14 mouse cellular contexts compared by ENCODE assay signal in the genomic region with DNA sequence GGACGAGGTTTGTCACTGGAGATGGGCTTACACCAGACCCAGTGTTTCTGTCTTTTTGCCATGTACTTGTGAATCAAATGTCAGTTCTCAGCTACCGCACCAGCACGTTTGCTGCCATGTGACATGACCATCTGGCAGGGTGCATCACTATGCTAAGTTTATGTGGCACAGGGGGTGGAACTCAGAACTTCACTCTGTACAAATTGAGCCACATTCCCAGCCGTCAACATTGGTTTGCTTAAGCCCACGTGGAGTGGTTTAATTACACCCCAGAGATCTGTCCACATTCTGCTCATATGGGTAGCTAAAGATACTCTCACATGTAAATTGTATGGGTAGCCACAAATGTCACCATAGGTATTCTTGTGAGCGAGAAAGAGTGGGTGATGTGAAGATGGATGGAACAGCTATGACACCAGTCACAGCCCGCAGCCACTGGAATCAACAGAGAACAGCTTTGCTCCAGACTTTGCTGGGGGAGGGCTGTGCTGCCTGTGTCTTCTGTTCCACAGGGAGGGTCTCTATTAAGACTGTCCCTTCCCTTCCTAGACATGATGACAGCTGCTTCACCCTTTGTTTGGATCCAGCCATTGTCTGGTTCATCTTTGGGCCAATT. TPM values are rescaled to one million over a fixed set of nuclear protein-coding genes. Genes with fewer than 3 reads are reported as not detected.
DNase-seq lines count a peak whose midpoint lies in the region; ATAC-seq lines count a peak whose summit lies in the region.
"Had no signal": no experiment of that assay in that cellular context is flagged by ENCODE, and none has a peak within 500 bp of the region (broad histone marks: within the 10 kb centered on the region; RNA-seq: fewer than 3 reads in every experiment).

No protein-coding gene starts in this region.

- no peak overlapping the region for H3K4me2 ChIP-seq in midbrain, embryonic 13.5 days (replicated peaks)

- no peak overlapping the region for H3K27ac ChIP-seq in midbrain, embryonic 13.5 days
- H3K27ac ChIP-seq: stomach, postnatal 0 days had no signal

- no peak overlapping the region for H3K4me3 ChIP-seq in midbrain, embryonic 13.5 days (replicated peaks)
- H3K4me3 ChIP-seq: erythroblast, embryonic 14.5 days had no signal

- WGBS in midbrain, embryonic 13.5 days: 86% methylated on average over 7 of the region's 7 CpGs

- DNase-seq in gastrocnemius, adult 18-20 months (ENCODE audit: low spot score): peak; percentile 60
- DNase-seq in gastrocnemius, postnatal 25 days: no peak
- peak; percentile 89 for DNase-seq in frontal cortex, adult 2 months (ENCODE audit: extremely low spot score in 1 of 2, low spot score in 1 of 2)
- DNase-seq in layer of hippocampus, postnatal 25 days (ENCODE audit: extremely low spot score in 1 of 2, low spot score in 1 of 2): peak; percentile 46 to 65
- peak; percentile 77 for DNase-seq in right cerebral cortex, postnatal 14 days
- no peak for DNase-seq in thymus, postnatal 0 days (ENCODE audit: low spot score)
- no peak for DNase-seq in cerebellum, postnatal 14 days
- DNase-seq: cerebellum, postnatal 36 days; heart, postnatal 14 days had no signal

- no peaks in the 10 kb centered on the region for H3K27me3 ChIP-seq in midbrain, embryonic 13.5 days

- no peaks in the 10 kb centered on the region for H3K9me3 ChIP-seq in midbrain, embryonic 13.5 days

- H3K4me1 ChIP-seq in midbrain, embryonic 13.5 days (replicated peaks): no peaks in the 10 kb centered on the region

- ATAC-seq in midbrain, embryonic 13.5 days: no peak
- ATAC-seq: activated CD4-positive, CD25-positive, alpha-beta regulatory T cell, adult 4 months; intestine, embryonic 16.5 days had no signal

- peaks cover 17% of the 10 kb centered on the region for H3K36me3 ChIP-seq in midbrain, embryonic 13.5 days

- H3K9ac ChIP-seq in midbrain, embryonic 13.5 days (replicated peaks): no peak overlapping the region

RNA-seq across cellular contexts. Expression of gene Cenpu, which starts 15.2 kb away (rescaled TPM):
- total RNA-seq in gastrocnemius, adult 18-20 months (2021): not detected
- total RNA-seq in gastrocnemius, postnatal 25 days (2021): 1 to 10 TPM in 1 of 2 experiments, under 1 TPM in 1; 0.41 to 1.2 TPM
- 2.9 and 4.8 TPM in 2 replicates for polyA plus RNA-seq in frontal cortex, adult 2 months (2012; rRNA removed)
- total RNA-seq in layer of hippocampus, postnatal 25 days (2021): 1 to 10 TPM; 1.9 to 2.3 TPM
- 15.5 and 16.3 TPM in 2 replicates for polyA plus RNA-seq in thymus, postnatal 0 days (2015; fragmentation: Nextera tagmentation; extraction: Ambion mirVana)
- polyA plus RNA-seq in midbrain, embryonic 13.5 days (2015; fragmentation: Nextera tagmentation; extraction: Ambion mirVana): 13.6 and 13.8 TPM in 2 replicates

RNA-seq across cellular contexts. Expression of gene Primpol, which starts 50.0 kb away (rescaled TPM):
- total RNA-seq in gastrocnemius, adult 18-20 months (2021): 1 to 10 TPM; 1.4 to 1.6 TPM
- total RNA-seq in gastrocnemius, postnatal 25 days (2021): 1 to 10 TPM; 1.2 to 2.0 TPM
- polyA plus RNA-seq in frontal cortex, adult 2 months (2012; rRNA removed): 2.4 and 2.7 TPM in 2 replicates
- total RNA-seq in layer of hippocampus, postnatal 25 days (2021): 1 to 10 TPM; 3.4 to 5.8 TPM
- polyA plus RNA-seq in thymus, postnatal 0 days (2015; fragmentation: Nextera tagmentation; extraction: Ambion mirVana): 15.1 and 16.9 TPM in 2 replicates
- polyA plus RNA-seq in midbrain, embryonic 13.5 days (2015; fragmentation: Nextera tagmentation; extraction: Ambion mirVana): 9.2 and 9.3 TPM in 2 replicates

RNA-seq across cellular contexts. Expression of gene Casp3, which starts 50.1 kb away (rescaled TPM):
- 1 to 10 TPM in 1 of 2 experiments, under 1 TPM in 1; 0.94 to 1.5 TPM for total RNA-seq in gastrocnemius, adult 18-20 months (2021)
- total RNA-seq in gastrocnemius, postnatal 25 days (2021): 1 to 10 TPM; 2.3 to 3.1 TPM
- polyA plus RNA-seq in frontal cortex, adult 2 months (2012; rRNA removed): 22.5 and 24.7 TPM in 2 replicates
- total RNA-seq in layer of hippocampus, postnatal 25 days (2021): 10 to 100 TPM; 13.2 to 15.3 TPM
- 82.5 and 93.9 TPM in 2 replicates for polyA plus RNA-seq in thymus, postnatal 0 days (2015; fragmentation: Nextera tagmentation; extraction: Ambion mirVana)
- 204 and 216 TPM in 2 replicates for polyA plus RNA-seq in midbrain, embryonic 13.5 days (2015; fragmentation: Nextera tagmentation; extraction: Ambion mirVana)

Comparison
In these comparisons a context has a peak if more than half of its experiments do, and no peak if none do; other contexts are left out.
1. DNase-seq: peak in gastrocnemius, adult 18-20 months (single experiment), frontal cortex, adult 2 months (2 of 2), layer of hippocampus, postnatal 25 days (2 of 2) and right cerebral cortex, postnatal 14 days (single experiment); none in gastrocnemius, postnatal 25 days (single experiment), thymus, postnatal 0 days (single experiment) and cerebellum, postnatal 14 days (0 of 2).